Mouse (Mus musculus): ENCODE measurements around the gene Mdh2. TPM values are rescaled to one million over a fixed set of nuclear protein-coding genes. Genes with fewer than 3 reads are reported as not detected.

Mdh2 gene
- total RNA-seq (2014; fragmentation: Nextera tagmentation) (441 and 446 TPM in 2 replicates), total RNA-seq (2017) (207 and 288 TPM in 2 replicates)

- peak; percentile 90 for ATAC-seq (replicated peaks; ENCODE audit: low FRiP score, low TSS enrichment, poor library complexity, severe bottlenecking)
Measured at GRCm38 (mm10) chr5:135778471-135779445, at the start of gene Mdh2. TSS of gene Mdh2 (plus strand) at chr5:135778480.

GRCm38 (mm10) chr5:135729351-135729750 is 48.9 kb upstream of the Mdh2 start:
- ATAC-seq (replicated peaks; ENCODE audit: low FRiP score, low TSS enrichment, poor library complexity, severe bottlenecking), result no peak

GRCm38 (mm10) chr5:135730278-135730677 is 48.0 kb upstream of the Mdh2 start:
- ATAC-seq (replicated peaks; ENCODE audit: low FRiP score, low TSS enrichment, poor library complexity, severe bottlenecking), result no peak

- no peak for ATAC-seq (replicated peaks; ENCODE audit: low FRiP score, low TSS enrichment, poor library complexity, severe bottlenecking)
Measured at GRCm38 (mm10) chr5:135730916-135731315, 47.4 kb upstream of the Mdh2 start.

GRCm38 (mm10) chr5:135731322-135731721 is 47.0 kb upstream of the Mdh2 start:
- no peak for ATAC-seq (replicated peaks; ENCODE audit: low FRiP score, low TSS enrichment, poor library complexity, severe bottlenecking)

- no peak for ATAC-seq (replicated peaks; ENCODE audit: low FRiP score, low TSS enrichment, poor library complexity, severe bottlenecking)
Measured at GRCm38 (mm10) chr5:135733071-135733470, 45.2 kb upstream of the Mdh2 start.

GRCm38 (mm10) chr5:135734057-135734680 is 44.1 kb upstream of the Mdh2 start:
- ATAC-seq (replicated peaks; ENCODE audit: low FRiP score, low TSS enrichment, poor library complexity, severe bottlenecking), result no peak

- ATAC-seq (replicated peaks; ENCODE audit: low FRiP score, low TSS enrichment, poor library complexity, severe bottlenecking), result no peak
Measured at GRCm38 (mm10) chr5:135735741-135736140, 42.5 kb upstream of the Mdh2 start.

GRCm38 (mm10) chr5:135736544-135736943 is 41.7 kb upstream of the Mdh2 start:
- no peak for ATAC-seq (replicated peaks; ENCODE audit: low FRiP score, low TSS enrichment, poor library complexity, severe bottlenecking)

GRCm38 (mm10) chr5:135737154-135737553 is 41.1 kb upstream of the Mdh2 start:
- 0 out of 2 replicates have a peak, but pooled peaks have one; percentile 39 for ATAC-seq (replicated peaks; ENCODE audit: low FRiP score, low TSS enrichment, poor library complexity, severe bottlenecking)

GRCm38 (mm10) chr5:135738266-135738665 is 40.0 kb upstream of the Mdh2 start:
- ATAC-seq (replicated peaks; ENCODE audit: low FRiP score, low TSS enrichment, poor library complexity, severe bottlenecking), result no peak

GRCm38 (mm10) chr5:135742156-135742555 is 36.1 kb upstream of the Mdh2 start:
- ATAC-seq (replicated peaks; ENCODE audit: low FRiP score, low TSS enrichment, poor library complexity, severe bottlenecking), result no peak

- no peak for ATAC-seq (replicated peaks; ENCODE audit: low FRiP score, low TSS enrichment, poor library complexity, severe bottlenecking)
Measured at GRCm38 (mm10) chr5:135742941-135743740, 35.1 kb upstream of the Mdh2 start.

GRCm38 (mm10) chr5:135743741-135744609 is 34.3 kb upstream of the Mdh2 start, which contains the start of gene Tmem120a:
TSS of gene Tmem120a (minus strand) at chr5:135744448.
- ATAC-seq (replicated peaks; ENCODE audit: low FRiP score, low TSS enrichment, poor library complexity, severe bottlenecking), result peak; percentile 98

GRCm38 (mm10) chr5:135744742-135745141 is 33.5 kb upstream of the Mdh2 start:
- no peak for ATAC-seq (replicated peaks; ENCODE audit: low FRiP score, low TSS enrichment, poor library complexity, severe bottlenecking)

- no peak for ATAC-seq (replicated peaks; ENCODE audit: low FRiP score, low TSS enrichment, poor library complexity, severe bottlenecking)
Measured at GRCm38 (mm10) chr5:135751041-135751440, 27.2 kb upstream of the Mdh2 start.

GRCm38 (mm10) chr5:135751595-135751994 is 26.7 kb upstream of the Mdh2 start:
- no peak for ATAC-seq (replicated peaks; ENCODE audit: low FRiP score, low TSS enrichment, poor library complexity, severe bottlenecking)

- no peak for ATAC-seq (replicated peaks; ENCODE audit: low FRiP score, low TSS enrichment, poor library complexity, severe bottlenecking)
Measured at GRCm38 (mm10) chr5:135761881-135762280, 16.4 kb upstream of the Mdh2 start.

- ATAC-seq (replicated peaks; ENCODE audit: low FRiP score, low TSS enrichment, poor library complexity, severe bottlenecking), result peak; percentile 77
Measured at GRCm38 (mm10) chr5:135763526-135763925, 14.8 kb upstream of the Mdh2 start.

Data from megakaryocyte-erythroid progenitor cell, adult 5-6 weeks (primary cell).